Mouse (Mus musculus) heart, adult 2 months (tissue): ENCODE results near the gene Anks3.

Experiments used
- CTCF ChIP-seq: fragments of 200-600 bp; IDR thresholded peaks from 2 replicates; pipeline ENCODE4 v1.8.1; 2022; ENCODE audit warnings: antibody characterized with exemption, mild to moderate bottlenecking, moderate library complexity
- EP300 ChIP-seq: fragments of 200-500 bp; IDR thresholded peaks from 2 replicates; pipeline ENCODE4 v1.6.1; 2011; ENCODE audit warnings: low read depth, low read length, control low read depth; ENCODE audit not compliant: insufficient read depth
- POLR2A ChIP-seq: fragments of 200-500 bp; IDR thresholded peaks from 2 replicates; pipeline ENCODE4 v1.6.1; 2011; ENCODE audit warnings: mild to moderate bottlenecking, low read depth, low read length, control low read depth; ENCODE audit not compliant: insufficient read depth

- TF ChIP-seq EP300 (no peak), POLR2A (no peak), CTCF (no peak)
These were observed 6.6 kb downstream of the Anks3 start for GRCm38 (mm10) chr16:4957446-4957845.
